Comparison of ENCODE assay signal across 7 mouse cellular contexts in the genomic region with DNA sequence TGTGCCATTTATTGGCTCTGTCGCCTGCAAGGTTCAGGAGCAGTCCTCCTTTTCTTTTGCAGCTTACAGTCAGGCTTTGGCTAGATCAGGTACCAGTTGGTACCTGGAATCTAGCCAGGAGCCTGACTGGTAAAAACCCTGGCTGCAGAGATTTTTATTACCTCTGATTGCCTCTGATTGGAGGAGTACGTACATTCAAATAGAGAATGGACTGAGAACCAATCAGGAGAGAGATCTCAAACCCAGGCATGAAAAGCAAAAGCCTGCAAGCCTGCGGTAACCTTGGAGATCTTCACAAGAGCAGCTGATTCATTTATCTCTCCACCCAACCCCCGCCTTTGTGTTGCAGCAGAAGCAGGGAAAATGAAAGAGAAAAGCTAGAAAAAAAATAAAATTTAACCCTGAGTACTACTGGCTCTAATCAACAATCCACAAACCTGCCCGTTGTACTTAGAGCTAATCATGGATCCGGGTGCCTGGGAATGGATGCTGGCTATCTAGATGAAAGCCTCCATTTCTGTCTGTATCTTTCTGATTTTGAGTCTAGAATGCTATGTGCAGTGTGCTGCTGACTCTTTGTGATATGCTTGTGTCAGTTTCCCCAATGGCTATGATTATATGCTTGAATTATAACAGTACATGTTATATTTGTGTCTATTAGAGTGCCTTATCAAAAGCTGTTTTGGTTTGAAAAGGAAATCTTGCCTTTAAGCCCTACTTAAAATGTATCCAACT.
DNase-seq lines count a peak whose midpoint lies in the region; ATAC-seq and TF ChIP-seq lines count a peak whose summit lies in the region.

No protein-coding gene starts in this region.

- no peaks in the 10 kb centered on the region for H3K27me3 ChIP-seq in hindbrain, embryonic 15.5 days

- peak overlapping the region; percentile 39 for H3K4me2 ChIP-seq in hindbrain, embryonic 15.5 days

- peaks cover 6% of the 10 kb centered on the region; the same call in 1 of the 2 replicates for H3K4me1 ChIP-seq in hindbrain, embryonic 15.5 days (replicated peaks)
- H3K4me1 ChIP-seq in olfactory bulb, adult 2 months (ENCODE audit: control insufficient read depth, insufficient read depth, low read length) = peaks cover 2% of the 10 kb centered on the region; the same call in 1 of the 2 replicates

- peak overlapping the region; percentile 87 for H3K27ac ChIP-seq in hindbrain, embryonic 15.5 days (replicated peaks)
- peak overlapping the region; percentile 62 for H3K27ac ChIP-seq in olfactory bulb, adult 2 months (ENCODE audit: insufficient read depth, low read depth, low read length)

- H3K9me3 ChIP-seq in hindbrain, embryonic 15.5 days = no peaks in the 10 kb centered on the region

- peak; percentile 95 for ATAC-seq in hindbrain, embryonic 15.5 days (ENCODE audit: low FRiP score, low read depth)

- TF ChIP-seq CTCF in olfactory bulb, adult 2 months (IDR thresholded peaks at IDR 0.05; ENCODE audit: insufficient read depth, low read depth, low read length) = no peak

- intact Hi-C loops in left cerebral cortex, postnatal 36 days (cut with DNase I) = no loop called here

- peak; percentile 84 for DNase-seq in brain, embryonic 18.5 days (ENCODE audit: low read depth, low spot score)
- DNase-seq in embryo, embryonic 9.5 days (ENCODE audit: extremely low spot score) = peak; percentile 10
- DNase-seq in left cerebral cortex, postnatal 36 days (ENCODE audit: low spot score in 2 of 2) = peak; percentile 60 to 67
- no peak for DNase-seq in B cell, adult 2 months
- no peak for DNase-seq in urinary bladder, adult 2 months (ENCODE audit: low spot score)

- no peak for TF ChIP-seq POLR2A in olfactory bulb, adult 2 months (IDR thresholded peaks at IDR 0.05; ENCODE audit: insufficient read depth, low read depth, low read length)

- WGBS in hindbrain, embryonic 15.5 days = 38% methylated on average over 6 of the region's 6 CpGs
- 34% methylated on average over 6 of the region's 6 CpGs for WGBS in olfactory bulb, adult 2 months

- H3K9ac ChIP-seq in hindbrain, embryonic 15.5 days = 0 out of 2 replicates have a peak overlapping the region, but pooled peaks have one; percentile 2

- no peak overlapping the region for H3K4me3 ChIP-seq in hindbrain, embryonic 15.5 days
- H3K4me3 ChIP-seq in olfactory bulb, adult 2 months (ENCODE audit: insufficient read depth, low read depth, low read length) = no peak overlapping the region

- H3K36me3 ChIP-seq in hindbrain, embryonic 15.5 days = no peaks in the 10 kb centered on the region; the same call in 1 of the 2 replicates

Comparison
In these comparisons a context has a peak if more than half of its experiments do, and no peak if none do; other contexts are left out.
1. DNase-seq: peak in brain, embryonic 18.5 days (single experiment), embryo, embryonic 9.5 days (single experiment) and left cerebral cortex, postnatal 36 days (2 of 2); none in B cell, adult 2 months (0 of 2) and urinary bladder, adult 2 months (single experiment).